Mouse (Mus musculus) limb, embryonic 14.5 days (tissue): Measurements from ENCODE around the gene Prkd1. TPM values are rescaled to one million over a fixed set of nuclear protein-coding genes. Genes with fewer than 3 reads are reported as not detected.

Experiments used
- ATAC-seq: fragments of 200-750 bp; cut with Nextera tagmentation; 2 replicates; pipeline ENCODE4 v1.8.0; 2017; ENCODE audit warnings: low read depth, moderate number of reproducible peaks, moderate TSS enrichment; ENCODE audit not compliant: low FRiP score
- DNase-seq: peaks from one replicate; pipeline ENCODE4 v3.0.0-alpha.2; 2015; ENCODE audit warnings: low spot score
- H3K27ac ChIP-seq: fragments of 300-500 bp; sonication (generic); replicated peaks from 2 replicates; pipeline ENCODE4 v1.5.1; 2014; ENCODE audit warnings: low read depth, mild to moderate bottlenecking, low read length, moderate library complexity, mixed read lengths
- H3K27me3 ChIP-seq: fragments of 300-500 bp; sonication (generic); 2 replicates; pipeline ENCODE4 v1.6.1; 2014; ENCODE audit warnings: low read length, mixed read lengths; ENCODE audit not compliant: control insufficient read depth, insufficient read depth
- H3K36me3 ChIP-seq: fragments of 300-500 bp; sonication (generic); 2 replicates; pipeline ENCODE4 v1.6.1; 2014; ENCODE audit warnings: mild to moderate bottlenecking, low read length, moderate library complexity, mixed read lengths; ENCODE audit not compliant: control insufficient read depth, insufficient read depth
- H3K4me1 ChIP-seq: fragments of 300-500 bp; sonication (generic); 2 replicates; pipeline ENCODE4 v1.6.1; 2014; ENCODE audit warnings: antibody characterized with exemption, low read length, mixed read lengths; ENCODE audit not compliant: control insufficient read depth, insufficient read depth
- H3K4me2 ChIP-seq: fragments of 300-500 bp; sonication (generic); replicated peaks from 2 replicates; pipeline ENCODE4 v1.6.1; 2014; ENCODE audit warnings: low read depth, mild to moderate bottlenecking, low read length, moderate library complexity; ENCODE audit not compliant: severe bottlenecking
- H3K4me3 ChIP-seq: fragments of 300-500 bp; sonication (generic); replicated peaks from 2 replicates; pipeline ENCODE4 v1.5.1; 2014; ENCODE audit warnings: low read length
- H3K9ac ChIP-seq: fragments of 300-500 bp; sonication (generic); 2 replicates; pipeline ENCODE4 v1.6.1; 2014; ENCODE audit warnings: mild to moderate bottlenecking, low read depth, low read length, moderate library complexity; ENCODE audit not compliant: severe bottlenecking
- H3K9me3 ChIP-seq: fragments of 300-500 bp; sonication (generic); 2 replicates; pipeline ENCODE4 v1.6.1; 2016; ENCODE audit warnings: low read length; ENCODE audit not compliant: control insufficient read depth
- POLR2A ChIP-seq: fragments of 200-500 bp; IDR thresholded peaks from 2 replicates; pipeline ENCODE4 v1.8.0; 2012; ENCODE audit warnings: inconsistent platforms, mild to moderate bottlenecking, moderate library complexity, borderline replicate concordance; ENCODE audit not compliant: insufficient read depth, insufficient read length; ENCODE audit errors: extremely low read depth
- WGBS: fragments of 180-500 bp; shearing (Covaris S2); extraction: QIAGEN DNeasy Blood & Tissue Kit; methylation state at CpG from one replicate; pipeline ENCODE4 v1.1.7; 2014; 5-methylcytosine and 5-hydroxymethylcytosine counted together
- polyA plus RNA-seq, 2 experiments: library from polyadenylated mRNA; depleted of rRNA in 1 of 2; stranded (reverse) in 1 of 2; unstranded in 1 of 2; fragments of >200 nt; fragmentation: Nextera tagmentation in 1 of 2; extraction: Ambion mirVana in 1 of 2; gene quantifications; 2 replicates each; pipeline versions ENCODE4 v1.2.1 to v1.2.3; 2012 to 2014

Gene Prkd1
- polyA plus RNA-seq, 2 experiments = 6.6 to 10.4 TPM

GRCm38 (mm10) chr12:50296067-50296466 lies 352.8 kb downstream of the Prkd1 start:
- Histone ChIP-seq H3K4me2 (no peak overlapping the region), H3K36me3 (no peaks in the 10 kb centered on the region)
- TF ChIP-seq POLR2A = no peak

GRCm38 (mm10) chr12:50295549-50295948 lies 353.3 kb downstream of the Prkd1 start:
- WGBS = 30% methylated on average over 2 of the region's 2 CpGs
- H3K27ac ChIP-seq = no peak overlapping the region
- H3K4me1 ChIP-seq = no peaks in the 10 kb centered on the region
- no peak for TF ChIP-seq POLR2A
- no peaks in the 10 kb centered on the region for H3K36me3 ChIP-seq
- H3K9ac ChIP-seq = no peak overlapping the region
- H3K4me2 ChIP-seq = no peak overlapping the region
- no peak overlapping the region for H3K4me3 ChIP-seq
- no peaks in the 10 kb centered on the region for H3K9me3 ChIP-seq
- H3K27me3 ChIP-seq = no peaks in the 10 kb centered on the region
- DNase-seq (no peak), ATAC-seq (no peak)

More at GRCm38 (mm10) chr12:50296067-50296466, 352.8 kb downstream of the Prkd1 start:
- WGBS = 60% methylated on average over 2 of the region's 2 CpGs
- Histone ChIP-seq H3K9me3 (no peaks in the 10 kb centered on the region), H3K27ac (no peak overlapping the region), H3K9ac (no peak overlapping the region), H3K4me3 (no peak overlapping the region), H3K4me1 (no peaks in the 10 kb centered on the region), H3K27me3 (no peaks in the 10 kb centered on the region)
- DNase-seq = no peak
- no peak for ATAC-seq

GRCm38 (mm10) chr12:50292834-50293233 lies 356.1 kb downstream of the Prkd1 start:
- 54% methylated on average over 3 of the region's 3 CpGs for WGBS
- no peaks in the 10 kb centered on the region for H3K4me1 ChIP-seq

More at GRCm38 (mm10) chr12:50292834-50293233, 356.1 kb downstream of the Prkd1 start:
- H3K9ac ChIP-seq = no peak overlapping the region
- no peak overlapping the region for H3K27ac ChIP-seq
- no peak for TF ChIP-seq POLR2A
- H3K36me3 ChIP-seq = no peaks in the 10 kb centered on the region
- H3K4me3 ChIP-seq = no peak overlapping the region
- peak; percentile 3 for DNase-seq
- H3K9me3 ChIP-seq = no peaks in the 10 kb centered on the region
- no peak for ATAC-seq
- no peak overlapping the region for H3K4me2 ChIP-seq
- H3K27me3 ChIP-seq = no peaks in the 10 kb centered on the region
